Mouse (Mus musculus) gastrocnemius, postnatal 36 days (tissue): ENCODE results near the gene Cela1. TPM values are rescaled to one million over a fixed set of nuclear protein-coding genes. Genes with fewer than 3 reads are reported as not detected.

ENCODE experiments used
- DNase-seq, 2 experiments: peaks; one replicate each; pipeline ENCODE4 v3.0.0; 2022
- intact Hi-C: fragments of 180-260 bp; cut with DNase I; formaldehyde crosslinking; loops from one replicate; pipeline ENCODE4 v1.15.1; 2025
- total RNA-seq, 2 experiments: library from RNA; stranded (reverse); gene quantifications; 2 replicates each; pipeline ENCODE4 v1.2.3; 2021

The Cela1 gene
- total RNA-seq, 2 experiments from 2014 or later = not detected

GRCm38 (mm10) chr15:100706226-100706625 lies 18.5 kb upstream of the Cela1 start:
- DNase-seq = no peak
- intact Hi-C loops = no loop called here

GRCm38 (mm10) chr15:100705376-100705775 lies 17.7 kb upstream of the Cela1 start:
- no peak for DNase-seq
- intact Hi-C loops = no loop called here

DNA sequence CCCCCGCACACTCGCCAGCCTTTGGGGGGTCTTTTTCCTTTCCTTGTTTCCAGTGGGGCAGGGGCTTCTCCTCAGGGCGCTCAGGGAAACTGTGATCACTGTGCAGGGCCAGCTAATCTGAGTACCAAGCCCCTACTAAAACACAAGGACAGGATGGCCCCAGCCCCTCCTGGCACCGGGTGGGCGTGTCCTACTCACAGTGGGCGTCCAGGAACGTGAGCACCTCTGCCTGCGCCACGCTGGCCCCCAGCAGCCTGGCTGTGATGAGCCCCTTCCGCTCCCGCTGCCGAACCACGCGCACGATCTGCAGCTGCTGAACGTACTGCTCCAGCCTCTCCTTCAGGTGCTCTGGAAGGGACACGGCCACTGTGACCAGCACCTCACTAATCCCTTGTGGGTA lies 16.2 kb upstream of the Cela1 start:
- intact Hi-C loops = no loop called here
- DNase-seq = no peak

DNA sequence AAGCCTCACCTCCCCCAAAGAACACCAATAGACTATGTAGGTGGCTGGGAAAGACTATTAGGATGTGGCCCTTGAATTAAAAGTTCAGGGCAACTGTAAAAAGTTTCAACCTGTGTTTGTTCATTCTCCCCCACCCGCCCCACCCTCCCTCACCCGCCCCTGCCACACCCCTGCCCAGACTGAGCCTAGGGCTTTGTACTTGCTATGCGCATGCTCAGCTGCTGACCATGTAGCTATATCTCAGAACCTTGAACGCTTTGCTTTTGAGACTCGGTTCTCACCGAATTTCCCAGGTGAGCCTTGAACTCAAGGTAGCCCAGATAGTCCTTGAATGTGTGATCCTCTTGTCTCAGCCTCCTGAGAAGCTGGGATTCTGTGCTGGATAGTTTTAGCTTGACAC lies 14.1 kb upstream of the Cela1 start:
- intact Hi-C loops = no loop called here
- DNase-seq = no peak

DNA sequence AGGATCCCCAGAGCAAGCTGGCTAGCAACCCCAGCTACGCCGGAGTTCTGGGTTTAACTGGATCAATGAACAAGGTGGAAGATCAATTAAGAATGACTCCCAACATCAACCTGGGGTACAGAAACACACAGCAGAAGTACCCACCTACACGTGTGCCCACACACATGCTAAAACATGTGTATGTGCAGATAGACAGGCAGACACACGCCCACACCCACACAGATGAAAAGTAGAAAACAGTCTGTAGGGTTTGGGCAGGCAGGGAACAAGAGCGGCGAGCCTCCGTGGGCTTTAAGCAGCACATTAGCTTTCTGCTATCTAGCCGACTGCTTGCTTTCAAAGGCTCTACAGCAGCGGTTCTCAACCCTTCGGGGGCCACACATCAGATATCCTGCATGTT lies 13.4 kb upstream of the Cela1 start:
- intact Hi-C loops = no loop called here
- no peak for DNase-seq

GRCm38 (mm10) chr15:100700424-100700823 lies 12.7 kb upstream of the Cela1 start:
- intact Hi-C loops = no loop called here
- no peak for DNase-seq

DNA sequence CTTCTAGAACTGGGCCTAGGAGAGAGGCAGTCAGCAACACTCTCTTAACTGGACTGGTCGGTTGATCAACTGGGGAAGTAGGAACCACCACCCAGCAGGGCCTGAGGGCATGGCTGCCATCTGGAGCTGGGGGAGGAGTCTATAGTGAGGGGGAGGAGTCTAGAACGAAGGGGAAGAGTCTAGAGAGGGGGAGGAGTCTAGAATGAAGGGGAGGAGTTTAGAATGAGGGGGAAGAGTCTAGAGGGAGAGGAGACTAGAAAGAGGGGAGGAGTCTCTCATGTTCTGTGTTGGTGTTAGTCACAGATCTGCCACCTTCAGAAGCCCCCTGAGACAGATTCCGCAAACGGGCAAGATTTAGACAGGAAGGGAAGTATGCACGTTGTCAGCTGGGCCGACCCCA lies 11.7 kb upstream of the Cela1 start:
- intact Hi-C loops = no loop called here
- DNase-seq = no peak

GRCm38 (mm10) chr15:100698078-100698477 lies 10.4 kb upstream of the Cela1 start:
- no peak for DNase-seq
- intact Hi-C loops = no loop called here

DNA sequence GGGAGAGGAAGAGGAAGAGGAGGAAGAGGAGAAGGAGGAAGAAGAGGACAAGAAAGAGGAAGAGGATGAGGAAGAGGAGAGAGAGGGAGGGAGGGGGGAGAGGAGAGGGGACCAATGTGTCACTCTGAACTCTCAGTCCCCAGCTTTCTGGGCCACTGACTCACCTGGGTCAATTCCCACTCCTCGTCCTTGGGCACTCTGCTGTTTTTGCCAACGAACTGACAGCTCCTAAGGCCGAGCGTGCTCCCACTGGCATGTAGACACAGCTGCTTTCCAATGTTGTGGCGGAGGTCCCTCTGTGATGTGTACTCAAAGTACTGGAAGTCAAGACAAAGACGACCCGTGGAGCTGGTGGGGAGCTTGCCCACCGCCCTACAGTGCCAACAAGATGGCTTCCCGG lies 6.7 kb upstream of the Cela1 start:
- no peak for DNase-seq
- intact Hi-C loops = no loop called here

GRCm38 (mm10) chr15:100691990-100692389 lies 4.3 kb upstream of the Cela1 start:
- intact Hi-C loops = no loop called here

DNA sequence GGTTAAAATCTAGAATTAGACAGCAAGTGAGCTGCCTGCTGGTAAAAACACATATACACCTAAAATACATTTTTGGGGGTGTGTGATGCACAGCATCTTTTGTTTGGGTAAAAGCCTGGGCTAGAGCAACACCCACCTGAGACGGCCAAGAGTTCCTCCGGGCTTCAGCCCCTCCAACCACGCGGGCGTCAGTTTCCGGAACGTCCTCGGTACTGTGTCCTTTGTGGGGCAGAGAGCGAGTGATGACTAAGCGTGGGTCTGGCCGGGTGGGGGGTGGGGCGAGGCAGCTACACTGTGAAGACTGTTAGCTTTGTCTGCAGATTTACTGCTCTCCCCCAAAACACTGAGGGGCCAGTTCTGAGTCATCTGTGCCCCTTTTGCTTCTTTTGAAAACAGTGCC lies 732 bp downstream of the Cela1 start:
- intact Hi-C loops = no loop called here

More at GRCm38 (mm10) chr15:100691990-100692389, 4.3 kb upstream of the Cela1 start:
- no peak for DNase-seq

GRCm38 (mm10) chr15:100686434-100686833 lies 1.3 kb downstream of the Cela1 start:
- no peak for DNase-seq
- intact Hi-C loops = no loop called here

More for the DNA sequence above, 732 bp downstream of the Cela1 start:
- DNase-seq = no peak

DNA sequence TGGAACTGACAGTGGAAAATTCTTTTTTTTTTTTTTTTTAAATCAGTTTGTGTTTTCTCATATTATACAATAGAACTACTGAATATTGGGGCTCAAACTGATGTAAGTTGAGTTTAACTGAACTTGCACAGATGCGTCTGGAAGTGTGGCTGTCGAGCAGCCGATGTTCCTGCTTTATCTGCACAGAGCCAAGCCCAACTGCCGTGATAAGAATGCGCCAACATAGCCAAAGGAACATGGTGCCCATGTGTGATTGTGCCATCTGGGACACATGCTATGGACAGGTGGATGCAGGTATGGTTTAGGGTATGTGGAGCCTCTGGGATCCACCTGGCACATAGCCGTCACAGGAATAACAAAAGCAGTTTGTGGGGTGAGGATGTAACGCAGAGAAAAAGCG lies 1.9 kb downstream of the Cela1 start:
- no peak for DNase-seq
- intact Hi-C loops = no loop called here

- no peak for DNase-seq
- intact Hi-C loops = no loop called here
Observed at GRCm38 (mm10) chr15:100685255-100685654, 2.5 kb downstream of the Cela1 start.

- intact Hi-C loops = loop anchor here (5.0 kb wide), 3 partner anchors 72 to 217 kb away; partner anchors contain the start of gene Letmd1
- no peak for DNase-seq
Observed at GRCm38 (mm10) chr15:100684450-100684849, 3.3 kb downstream of the Cela1 start.

- intact Hi-C loops = loop anchor here (5.0 kb wide), 3 partner anchors 71 to 216 kb away; partner anchors contain the start of gene Letmd1
- DNase-seq = peak; percentile 55 to 65
Observed at GRCm38 (mm10) chr15:100683041-100683440, 4.7 kb downstream of the Cela1 start.

DNA sequence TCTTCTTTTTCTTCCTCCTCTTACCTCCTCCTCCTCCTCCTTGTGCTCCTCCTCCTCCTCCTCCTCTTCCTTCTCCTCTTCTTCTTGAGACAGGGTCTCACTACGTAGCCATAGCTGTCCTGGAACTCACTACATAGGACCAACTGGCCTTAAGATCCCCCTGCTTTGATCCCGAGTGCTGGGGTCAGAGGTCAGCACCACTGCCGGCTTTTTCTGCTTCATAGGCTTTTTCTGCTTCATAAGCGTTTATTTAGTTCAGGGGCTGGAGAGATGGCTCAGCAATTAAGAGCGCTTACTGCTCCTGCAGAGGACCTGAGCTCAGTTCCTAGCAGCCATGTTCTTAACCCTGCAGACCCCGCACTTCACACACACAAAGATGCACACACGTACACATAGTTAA lies 6.0 kb downstream of the Cela1 start:
- DNase-seq = no peak
- intact Hi-C loops = loop anchor here (5.0 kb wide), 3 partner anchors 69 to 214 kb away; partner anchors contain the start of gene Letmd1

GRCm38 (mm10) chr15:100680381-100680780 lies 7.3 kb downstream of the Cela1 start:
- intact Hi-C loops = loop anchor here (5.0 kb wide), 3 partner anchors 68 to 213 kb away; partner anchors contain the start of gene Letmd1
- DNase-seq = no peak

- no peak for DNase-seq
- intact Hi-C loops = no loop called here
Observed at GRCm38 (mm10) chr15:100679005-100679404, 8.7 kb downstream of the Cela1 start.

DNA sequence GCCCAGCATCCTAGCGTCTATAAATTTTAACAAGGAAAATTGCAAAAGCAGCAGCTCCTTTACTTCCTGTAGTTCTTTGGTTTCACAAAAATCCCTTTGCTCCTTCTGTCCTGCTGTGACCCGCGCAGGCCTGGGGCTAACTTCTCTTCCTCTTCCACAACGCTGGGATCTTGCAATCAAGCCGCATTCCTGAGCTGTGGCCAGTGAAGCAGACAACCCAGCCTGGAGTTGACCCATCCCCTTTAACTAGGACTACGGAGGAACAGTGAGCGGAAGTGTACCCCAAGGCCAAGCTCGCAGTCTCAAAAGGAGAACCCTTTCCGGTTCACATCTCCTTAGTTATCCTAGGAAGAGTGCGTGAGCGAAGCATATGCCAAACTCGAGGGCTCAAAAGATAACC lies 9.1 kb downstream of the Cela1 start:
- intact Hi-C loops = no loop called here
- no peak for DNase-seq

- no peak for DNase-seq
- intact Hi-C loops = no loop called here
Observed at GRCm38 (mm10) chr15:100677675-100678074, 10.0 kb downstream of the Cela1 start.

DNA sequence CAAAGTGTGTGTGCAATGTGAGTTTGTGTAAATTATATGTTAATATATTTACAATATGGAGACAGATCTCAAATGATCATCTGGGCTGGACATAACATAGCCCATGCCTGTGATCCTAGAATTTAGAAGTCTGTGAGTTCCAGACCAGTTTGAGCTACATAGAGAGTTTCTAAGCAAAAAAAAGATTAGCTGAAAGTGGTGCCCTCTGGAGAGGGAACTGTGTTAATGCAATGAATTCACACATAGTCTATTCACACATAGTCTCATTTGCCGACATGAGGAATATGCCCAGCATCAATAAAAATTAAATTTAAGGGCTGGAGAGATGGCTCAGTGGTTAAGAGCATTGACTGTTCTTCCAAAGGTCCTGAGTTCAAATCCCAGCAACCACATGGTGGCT lies 11.2 kb downstream of the Cela1 start:
- no peak for DNase-seq
- intact Hi-C loops = no loop called here

GRCm38 (mm10) chr15:100675486-100675885 lies 12.2 kb downstream of the Cela1 start:
- intact Hi-C loops = no loop called here
- no peak for DNase-seq
